Mouse (Mus musculus): ENCODE data around the gene Tbca. TPM values are rescaled to one million over a fixed set of nuclear protein-coding genes. Genes with fewer than 3 reads are reported as not detected.

The Tbca gene
- polyA plus RNA-seq, 1 experiment from 2014 or later, result 258 TPM

- 73% methylated on average over 1 of the region's 1 CpGs for WGBS
- peaks cover 28% of the 10 kb centered on the region for H3K4me1 ChIP-seq (replicated peaks)
- no peak for ATAC-seq (ENCODE audit: insufficient number of reproducible peaks, low FRiP score)
- H3K9ac ChIP-seq, result no peak overlapping the region
- no peak overlapping the region for H3K27ac ChIP-seq (ENCODE audit: poor library complexity, severe bottlenecking)
- H3K9me3 ChIP-seq (replicated peaks), result no peaks in the 10 kb centered on the region
- no peaks in the 10 kb centered on the region for H3K36me3 ChIP-seq
- no peaks in the 10 kb centered on the region for H3K27me3 ChIP-seq (replicated peaks)
- H3K4me2 ChIP-seq, result no peak overlapping the region
- no peak overlapping the region for H3K4me3 ChIP-seq
These were observed 21.0 kb downstream of the Tbca start for GRCm38 (mm10) chr13:94809724-94810123.

- H3K9ac ChIP-seq, result no peak overlapping the region
- WGBS, result 89% methylated on average over 1 of the region's 1 CpGs
- H3K36me3 ChIP-seq, result no peaks in the 10 kb centered on the region
- peaks cover 21% of the 10 kb centered on the region for H3K4me1 ChIP-seq (replicated peaks)
- ATAC-seq (ENCODE audit: insufficient number of reproducible peaks, low FRiP score), result no peak
- no peaks in the 10 kb centered on the region for H3K27me3 ChIP-seq (replicated peaks)
- no peak overlapping the region for H3K27ac ChIP-seq (ENCODE audit: poor library complexity, severe bottlenecking)
- H3K9me3 ChIP-seq (replicated peaks), result no peaks in the 10 kb centered on the region
- H3K4me2 ChIP-seq, result no peak overlapping the region
- no peak overlapping the region for H3K4me3 ChIP-seq
These were observed 22.7 kb downstream of the Tbca start for GRCm38 (mm10) chr13:94811451-94811850.

- no peak overlapping the region for H3K4me3 ChIP-seq
- peaks cover 18% of the 10 kb centered on the region for H3K4me1 ChIP-seq (replicated peaks)
- H3K4me2 ChIP-seq, result no peak overlapping the region
- no peaks in the 10 kb centered on the region for H3K36me3 ChIP-seq
- no peak for ATAC-seq (ENCODE audit: insufficient number of reproducible peaks, low FRiP score)
- H3K9ac ChIP-seq, result no peak overlapping the region
- no peak overlapping the region for H3K27ac ChIP-seq (ENCODE audit: poor library complexity, severe bottlenecking)
- no peaks in the 10 kb centered on the region for H3K9me3 ChIP-seq (replicated peaks)
- WGBS, result 51% methylated on average over 3 of the region's 3 CpGs
- H3K27me3 ChIP-seq (replicated peaks), result no peaks in the 10 kb centered on the region
These were observed 25.1 kb downstream of the Tbca start for GRCm38 (mm10) chr13:94813770-94814169.

- ATAC-seq (ENCODE audit: insufficient number of reproducible peaks, low FRiP score), result no peak
- Histone ChIP-seq H3K4me3 (no peak overlapping the region), H3K27ac (ENCODE audit: poor library complexity, severe bottlenecking) (no peak overlapping the region), H3K9me3 (replicated peaks) (no peaks in the 10 kb centered on the region), H3K27me3 (replicated peaks) (no peaks in the 10 kb centered on the region), H3K4me1 (replicated peaks) (peaks cover 15% of the 10 kb centered on the region), H3K4me2 (no peak overlapping the region), H3K9ac (no peak overlapping the region), H3K36me3 (peaks cover 9% of the 10 kb centered on the region)
- WGBS, result 86% methylated on average over 3 of the region's 3 CpGs
These were observed 31.8 kb downstream of the Tbca start for GRCm38 (mm10) chr13:94820516-94820915.

- Histone ChIP-seq H3K36me3 (peaks cover 9% of the 10 kb centered on the region), H3K9me3 (replicated peaks) (no peaks in the 10 kb centered on the region), H3K9ac (no peak overlapping the region), H3K27ac (ENCODE audit: poor library complexity, severe bottlenecking) (no peak overlapping the region), H3K4me2 (no peak overlapping the region), H3K4me1 (replicated peaks) (peaks cover 10% of the 10 kb centered on the region), H3K4me3 (no peak overlapping the region), H3K27me3 (replicated peaks) (no peaks in the 10 kb centered on the region)
- no peak for ATAC-seq (ENCODE audit: insufficient number of reproducible peaks, low FRiP score)
- whole genome bisulfite sequencing, result 38% methylated on average over 2 of the region's 2 CpGs
These were observed 32.2 kb downstream of the Tbca start for GRCm38 (mm10) chr13:94820956-94821355.

- Histone ChIP-seq H3K4me3 (no peak overlapping the region), H3K9ac (no peak overlapping the region), H3K9me3 (replicated peaks) (no peaks in the 10 kb centered on the region), H3K27ac (ENCODE audit: poor library complexity, severe bottlenecking) (no peak overlapping the region), H3K4me1 (replicated peaks) (peaks cover 30% of the 10 kb centered on the region), H3K36me3 (peaks cover 9% of the 10 kb centered on the region), H3K4me2 (no peak overlapping the region), H3K27me3 (replicated peaks) (no peaks in the 10 kb centered on the region)
- ATAC-seq (ENCODE audit: insufficient number of reproducible peaks, low FRiP score), result no peak
- WGBS, result 69% methylated on average over 5 of the region's 5 CpGs
These were observed 37.7 kb downstream of the Tbca start for GRCm38 (mm10) chr13:94826389-94826788.

GRCm38 (mm10) chr13:94826986-94827385 is 38.3 kb downstream of the Tbca start:
- no peak overlapping the region for H3K4me2 ChIP-seq
- ATAC-seq (ENCODE audit: insufficient number of reproducible peaks, low FRiP score), result no peak
- peaks cover 9% of the 10 kb centered on the region for H3K36me3 ChIP-seq
- H3K9ac ChIP-seq, result no peak overlapping the region
- no peak overlapping the region for H3K4me3 ChIP-seq
- no peak overlapping the region for H3K27ac ChIP-seq (ENCODE audit: poor library complexity, severe bottlenecking)
- H3K4me1 ChIP-seq (replicated peaks), result peaks cover 30% of the 10 kb centered on the region
- H3K9me3 ChIP-seq (replicated peaks), result no peaks in the 10 kb centered on the region
- no peaks in the 10 kb centered on the region for H3K27me3 ChIP-seq (replicated peaks)
- WGBS, result 93% methylated on average over 2 of the region's 2 CpGs

GRCm38 (mm10) chr13:94827847-94828246 is 39.1 kb downstream of the Tbca start:
- Histone ChIP-seq H3K4me1 (replicated peaks) (peaks cover 30% of the 10 kb centered on the region), H3K36me3 (peaks cover 16% of the 10 kb centered on the region), H3K27me3 (replicated peaks) (no peaks in the 10 kb centered on the region), H3K4me3 (no peak overlapping the region), H3K27ac (ENCODE audit: poor library complexity, severe bottlenecking) (no peak overlapping the region; the same call in 1 of the 2 replicates), H3K9ac (no peak overlapping the region), H3K9me3 (replicated peaks) (no peaks in the 10 kb centered on the region), H3K4me2 (no peak overlapping the region)
- 35% methylated on average over 2 of the region's 2 CpGs for WGBS
- no peak for ATAC-seq (ENCODE audit: insufficient number of reproducible peaks, low FRiP score)

- WGBS, result 72% methylated on average over 5 of the region's 5 CpGs
- H3K9ac ChIP-seq, result no peak overlapping the region
- no peak overlapping the region for H3K27ac ChIP-seq (ENCODE audit: poor library complexity, severe bottlenecking)
- peaks cover 44% of the 10 kb centered on the region for H3K36me3 ChIP-seq
- 0 out of 2 replicates have a peak, but pooled peaks cover 12% of the 10 kb centered on the region for H3K4me1 ChIP-seq (replicated peaks)
- H3K27me3 ChIP-seq (replicated peaks), result no peaks in the 10 kb centered on the region
- H3K9me3 ChIP-seq (replicated peaks), result no peaks in the 10 kb centered on the region
- no peak overlapping the region for H3K4me3 ChIP-seq
- ATAC-seq (ENCODE audit: insufficient number of reproducible peaks, low FRiP score), result no peak
- no peak overlapping the region for H3K4me2 ChIP-seq
These were observed 49.5 kb downstream of the Tbca start for GRCm38 (mm10) chr13:94838047-94838720.

GRCm38 (mm10) chr13:94838756-94839337 is 50.1 kb downstream of the Tbca start:
- H3K27me3 ChIP-seq (replicated peaks), result no peaks in the 10 kb centered on the region
- no peak overlapping the region for H3K9ac ChIP-seq
- WGBS, result 84% methylated on average over 8 of the region's 8 CpGs
- no peaks in the 10 kb centered on the region for H3K9me3 ChIP-seq (replicated peaks)
- peaks cover 45% of the 10 kb centered on the region for H3K36me3 ChIP-seq
- H3K4me3 ChIP-seq, result no peak overlapping the region
- 0 out of 2 replicates have a peak, but pooled peaks cover 7% of the 10 kb centered on the region for H3K4me1 ChIP-seq (replicated peaks)
- ATAC-seq (ENCODE audit: insufficient number of reproducible peaks, low FRiP score), result no peak
- no peak overlapping the region for H3K27ac ChIP-seq (ENCODE audit: poor library complexity, severe bottlenecking)
- no peak overlapping the region for H3K4me2 ChIP-seq

- Histone ChIP-seq H3K9me3 (replicated peaks) (no peaks in the 10 kb centered on the region), H3K4me2 (no peak overlapping the region), H3K9ac (no peak overlapping the region), H3K27me3 (replicated peaks) (no peaks in the 10 kb centered on the region), H3K27ac (ENCODE audit: poor library complexity, severe bottlenecking) (no peak overlapping the region), H3K4me3 (no peak overlapping the region), H3K36me3 (peaks cover 37% of the 10 kb centered on the region), H3K4me1 (replicated peaks) (0 out of 2 replicates have a peak, but pooled peaks cover 4% of the 10 kb centered on the region)
- no peak for ATAC-seq (ENCODE audit: insufficient number of reproducible peaks, low FRiP score)
- WGBS, result 82% methylated on average over 5 of the region's 5 CpGs
These were observed 54.5 kb downstream of the Tbca start for GRCm38 (mm10) chr13:94843236-94843635.
